Mouse (Mus musculus): ENCODE data around the gene Tbc1d1.
"Not testable (repeated sequence)": the region's sequence is repeated elsewhere in the genome, so short reads cannot be mapped to it uniquely, and the experiment has no call there.

Tbc1d1 gene

DNA sequence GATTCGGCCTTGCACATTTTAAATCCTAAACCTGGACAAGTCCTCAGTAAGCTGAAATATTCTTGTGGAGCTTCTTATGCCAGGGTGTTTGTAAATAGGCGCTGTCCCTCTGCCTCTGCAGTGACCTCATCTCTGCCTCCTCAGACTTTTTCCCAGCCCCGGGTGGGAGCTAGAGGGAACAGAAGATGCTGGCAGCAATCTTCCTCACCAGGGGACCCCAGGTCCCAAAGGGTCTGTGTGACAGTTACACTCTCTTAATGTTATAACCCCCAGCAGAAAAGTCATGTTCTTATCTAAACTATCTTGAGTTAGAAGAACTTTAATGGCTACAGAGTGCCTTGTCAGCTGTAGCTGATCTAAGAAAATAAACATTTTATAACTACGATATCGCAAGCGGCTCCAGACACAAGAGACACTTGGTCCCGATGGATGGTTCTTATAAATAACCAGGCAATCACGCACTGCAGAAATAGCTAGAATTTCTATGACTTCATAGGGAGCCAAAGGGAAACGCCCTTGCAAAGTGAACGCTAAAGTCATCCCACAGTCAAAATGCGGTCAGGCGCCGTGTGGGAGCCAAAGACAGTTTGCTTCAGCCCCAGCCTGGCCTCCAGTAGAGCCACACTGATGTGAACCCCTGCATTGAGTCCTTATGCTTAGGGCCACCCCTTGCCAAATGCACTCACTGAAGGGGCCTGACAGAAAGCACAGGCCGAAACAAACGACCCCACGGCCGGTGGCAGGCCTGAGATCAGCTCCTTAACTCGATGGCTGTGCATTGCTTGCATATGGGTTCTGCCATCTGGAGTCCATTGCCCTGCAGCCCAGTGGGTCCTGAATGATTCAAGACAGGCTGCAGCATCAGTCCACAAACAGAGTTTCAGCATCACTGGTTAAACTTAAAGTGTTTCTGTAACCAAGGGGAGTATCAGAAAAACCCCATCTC is 202.8 kb downstream of the Tbc1d1 start:
- DNase-seq (ENCODE audit: low spot score in 2 of 2): no peak

DNA sequence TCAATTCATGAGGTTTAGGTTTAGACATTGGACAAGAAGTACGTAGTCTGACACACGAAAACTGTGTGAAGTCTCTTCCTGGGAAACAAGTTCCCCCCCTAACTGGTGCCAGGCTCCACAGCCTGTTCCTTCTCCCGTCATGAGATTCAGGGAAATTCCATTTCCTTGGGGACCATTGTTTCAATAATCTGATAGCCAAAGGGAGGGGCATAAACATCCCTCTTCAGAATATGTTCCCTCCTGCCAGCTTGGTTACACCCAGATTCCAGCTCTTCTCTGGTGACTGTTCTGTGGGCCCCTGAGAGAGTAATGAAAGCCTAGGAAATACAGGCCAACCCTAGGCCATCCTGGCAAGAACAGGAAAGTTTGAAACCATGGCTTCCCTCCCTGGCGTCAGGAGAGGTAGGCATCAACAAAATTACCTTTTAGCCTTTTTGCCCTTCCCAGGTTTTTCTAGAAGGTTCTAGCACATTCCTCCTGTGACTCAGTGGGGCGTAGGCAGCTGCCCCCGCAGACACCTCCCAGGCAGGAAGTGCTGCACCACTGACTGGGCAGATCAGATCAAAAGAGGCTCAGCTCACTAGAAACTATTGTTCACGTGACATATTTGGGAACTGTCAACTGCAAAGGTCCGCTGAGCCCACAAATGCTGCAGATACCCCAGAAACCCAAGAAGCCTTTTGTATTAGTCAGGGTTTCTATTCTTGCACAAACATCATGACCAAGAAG is 204.2 kb downstream of the Tbc1d1 start:
- DNase-seq (ENCODE audit: low spot score in 2 of 2): no peak

DNA sequence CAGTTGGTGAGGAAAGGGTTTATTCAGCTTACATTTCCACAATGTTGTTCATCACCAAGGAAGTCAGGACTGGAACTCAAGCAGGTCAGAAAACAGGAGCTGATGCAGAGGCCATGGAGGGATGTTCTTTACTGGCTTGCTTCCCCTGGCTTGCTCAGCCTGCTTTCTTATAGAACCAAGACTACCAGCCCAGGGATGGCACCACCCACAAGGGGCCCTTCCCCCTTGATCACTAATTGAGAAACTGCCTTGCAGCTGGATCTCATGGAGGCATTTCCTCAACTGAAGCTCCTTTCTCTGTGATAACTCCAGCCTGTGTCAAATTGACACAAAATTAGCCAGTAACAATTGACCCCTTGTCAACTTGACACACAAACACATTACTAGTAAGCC is 204.8 kb downstream of the Tbc1d1 start:
- DNase-seq (ENCODE audit: low spot score in 2 of 2): not testable (repeated sequence)

DNA sequence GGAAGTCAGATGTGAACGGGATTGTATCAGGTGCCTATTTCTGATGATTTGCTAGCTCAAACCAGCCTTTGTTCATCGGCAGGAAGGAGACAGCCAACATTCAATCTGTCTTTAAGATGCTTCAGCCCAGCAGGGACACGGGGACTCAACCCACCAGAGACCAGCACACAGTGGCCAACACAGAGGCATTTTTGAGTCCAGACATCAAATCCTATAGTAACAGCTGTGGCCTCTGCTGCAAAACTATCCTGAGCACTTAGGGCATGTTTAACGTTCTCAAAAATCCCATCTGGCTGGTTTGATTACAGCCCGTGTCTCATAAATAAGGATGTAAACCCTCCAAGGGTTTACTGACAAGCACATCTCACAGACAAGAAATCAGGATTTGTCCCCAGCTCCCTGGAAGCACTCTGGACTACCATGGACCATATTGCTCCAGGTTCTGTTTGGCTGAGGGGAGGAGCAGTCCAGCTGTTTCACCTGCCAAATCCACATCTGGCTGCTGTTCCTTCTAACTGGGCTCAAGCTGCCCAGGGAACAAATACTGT is 207.8 kb downstream of the Tbc1d1 start:
- no peak for DNase-seq (ENCODE audit: low spot score in 2 of 2)

DNA sequence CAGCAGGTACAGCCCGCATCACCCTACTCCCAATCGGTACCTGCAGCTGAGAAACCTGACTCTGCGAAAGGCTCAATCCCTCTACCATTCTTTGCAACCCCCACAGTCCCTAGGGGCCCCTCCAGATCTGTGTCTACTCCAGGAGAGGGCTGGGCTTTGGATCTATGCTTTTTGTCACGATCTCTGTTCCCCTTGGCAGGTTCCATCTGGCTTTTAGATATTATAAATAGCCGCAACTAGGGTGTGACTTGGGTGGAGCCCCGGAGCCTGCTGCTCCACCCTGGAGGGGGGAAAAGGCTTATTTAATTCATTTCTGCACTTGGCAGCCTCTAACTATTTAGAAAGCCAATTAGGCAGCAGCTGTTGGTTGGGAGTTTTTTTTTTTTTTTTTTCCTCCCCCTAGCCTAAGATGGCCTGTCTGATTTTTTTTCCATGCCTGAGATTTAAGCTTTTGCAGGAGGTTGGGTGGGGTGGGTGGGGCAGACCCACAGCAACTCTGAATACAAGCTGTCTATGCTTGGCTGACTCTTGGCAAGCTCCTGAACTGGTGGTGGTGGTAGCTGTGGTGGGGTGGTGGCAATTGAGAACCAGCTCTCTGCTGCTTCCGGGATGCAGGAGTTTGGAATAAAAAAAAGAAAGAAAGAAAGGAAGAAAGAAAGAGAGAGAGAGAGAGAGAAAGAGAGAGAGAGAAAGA is 208.5 kb downstream of the Tbc1d1 start:
- no peak for DNase-seq (ENCODE audit: low spot score in 2 of 2)

DNA sequence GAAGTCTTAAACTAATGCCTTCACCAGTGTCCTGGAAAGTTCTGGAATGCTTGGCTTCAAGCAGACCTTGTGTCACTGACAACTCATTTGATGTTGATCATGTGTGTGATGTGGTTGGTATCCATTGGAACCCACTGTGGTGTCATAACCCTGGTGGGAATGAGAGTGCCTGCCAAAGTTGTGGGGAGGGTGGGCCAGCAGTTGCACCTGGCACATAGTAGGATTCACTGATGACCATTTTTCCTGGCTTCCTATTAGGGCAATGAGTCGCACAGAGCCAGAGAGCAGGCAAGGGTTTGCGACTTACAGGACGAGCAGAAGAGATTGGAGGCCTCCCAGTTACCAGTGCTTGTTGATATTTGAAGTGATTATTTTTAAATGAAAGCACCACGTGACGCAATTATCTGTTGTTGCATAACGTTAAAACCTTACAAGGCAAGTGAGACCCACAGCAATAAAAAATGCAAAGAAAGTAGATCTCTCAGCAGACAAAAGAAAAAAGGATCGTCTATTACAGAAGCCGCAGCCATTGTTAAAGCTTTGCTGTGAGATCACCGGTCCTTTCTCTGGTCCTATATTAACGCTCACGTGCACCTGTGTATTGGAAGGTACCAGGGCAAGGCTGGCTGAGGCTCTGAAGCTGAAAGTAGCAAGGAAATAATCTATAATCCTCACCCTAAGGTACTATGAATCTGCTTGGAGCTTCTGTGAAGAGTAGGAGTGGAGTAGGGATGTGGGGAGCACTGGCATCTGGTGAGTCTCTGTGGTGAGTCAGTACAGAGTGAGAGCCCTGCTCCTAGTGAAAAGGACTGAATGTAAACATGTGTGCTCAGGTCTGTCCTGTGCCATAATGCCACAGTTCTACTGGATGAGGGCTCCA is 209.3 kb downstream of the Tbc1d1 start:
- no peak for DNase-seq (ENCODE audit: low spot score in 2 of 2)

DNA sequence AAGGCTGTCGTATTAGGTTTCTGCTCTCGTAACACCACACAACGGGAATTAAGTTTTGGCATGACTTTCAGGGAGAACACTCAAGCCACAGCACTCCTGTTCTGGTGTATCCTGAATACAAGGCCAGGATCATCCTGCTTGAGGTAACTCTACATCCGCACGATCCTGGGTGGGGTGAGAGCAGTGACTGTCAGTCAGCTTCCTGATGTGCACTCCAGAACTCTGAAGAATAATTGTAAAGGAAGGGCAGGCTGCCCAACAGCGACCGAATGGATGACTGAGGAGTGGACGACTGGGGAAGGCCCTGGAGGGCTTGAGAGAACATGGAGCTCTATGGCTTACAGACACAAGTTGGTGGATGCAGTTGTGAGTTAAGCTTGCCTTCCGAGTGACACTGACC is 210.0 kb downstream of the Tbc1d1 start:
- no peak for DNase-seq (ENCODE audit: low spot score in 2 of 2)

DNA sequence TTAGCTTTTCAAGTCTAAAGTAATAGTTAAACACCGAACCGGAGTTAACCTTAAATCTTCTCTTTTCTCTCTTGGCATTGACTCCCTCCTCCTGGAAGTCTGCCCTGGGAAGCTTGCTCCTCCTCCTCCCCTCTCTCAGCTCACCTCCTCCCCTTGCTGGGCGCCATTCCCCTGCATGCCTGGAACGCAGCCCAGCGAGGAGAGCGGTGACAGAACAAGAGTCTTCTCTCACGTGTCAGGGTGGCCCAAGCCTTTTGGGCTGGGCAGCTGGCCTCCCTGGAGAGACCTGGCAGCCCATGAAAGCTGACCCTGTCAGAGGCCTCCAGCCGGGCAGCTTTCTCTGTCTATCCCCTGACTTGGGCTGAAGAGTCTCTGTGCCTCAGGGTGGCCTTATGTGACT is 211.3 kb downstream of the Tbc1d1 start:
- peak; percentile 86 to 87 for DNase-seq (ENCODE audit: low spot score in 2 of 2)

DNA sequence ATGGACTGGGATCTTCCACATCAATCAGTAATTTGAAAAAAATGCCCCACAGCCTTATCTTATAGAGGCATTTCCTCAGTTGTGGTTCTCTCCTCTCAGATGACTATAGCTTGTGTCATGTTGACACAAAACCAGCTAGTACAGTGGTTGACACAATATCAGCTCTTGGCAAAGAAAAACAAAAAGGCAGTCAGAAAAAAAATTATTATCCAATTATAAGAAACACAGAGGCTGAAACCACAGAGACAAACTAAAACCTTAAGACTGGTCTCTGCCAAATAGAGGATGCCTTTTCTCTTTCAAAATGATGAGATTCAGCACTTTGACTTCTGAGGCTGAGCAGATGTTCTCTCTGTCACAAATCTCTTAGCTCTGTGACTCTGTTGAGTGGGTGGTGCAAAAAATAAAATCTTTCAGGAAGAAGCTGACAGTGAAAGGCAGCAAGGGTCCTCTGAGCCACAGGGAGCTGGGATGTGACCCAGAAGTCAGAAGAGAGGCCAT is 215.3 kb downstream of the Tbc1d1 start:
- no peak for DNase-seq (ENCODE audit: low spot score in 2 of 2)

DNA sequence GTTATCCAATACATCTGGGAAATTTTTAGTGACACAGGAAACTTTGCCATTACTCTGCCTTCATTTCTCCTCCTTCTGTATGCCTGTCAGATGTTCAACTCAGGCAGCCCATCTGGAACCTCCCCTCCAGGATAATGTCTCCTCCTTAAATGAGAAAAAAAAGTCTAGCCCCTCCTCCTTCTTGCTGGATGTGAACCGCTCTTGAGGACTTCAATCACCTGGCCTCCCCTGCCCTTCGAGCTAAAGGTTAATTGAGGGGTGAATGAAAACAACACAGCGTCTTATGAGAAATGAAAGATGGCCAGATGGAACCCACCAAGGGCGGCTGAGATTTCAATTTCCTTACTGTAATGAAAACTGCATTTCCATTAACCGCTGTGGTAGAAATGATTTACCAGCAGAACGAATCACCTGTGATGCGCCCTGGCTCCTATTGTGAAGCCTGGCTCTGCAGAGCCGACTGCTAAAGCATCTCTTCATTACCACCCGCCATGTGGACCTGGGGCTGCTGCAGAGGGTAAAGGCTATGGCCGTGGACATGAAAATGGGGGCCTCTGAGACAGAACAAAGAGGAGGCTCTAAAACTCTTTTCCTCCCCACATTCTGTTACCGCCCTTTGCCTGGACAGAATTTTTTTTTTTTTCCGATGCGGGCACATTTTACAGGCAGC is 216.3 kb downstream of the Tbc1d1 start:
- DNase-seq (ENCODE audit: low spot score in 2 of 2): no peak

DNA sequence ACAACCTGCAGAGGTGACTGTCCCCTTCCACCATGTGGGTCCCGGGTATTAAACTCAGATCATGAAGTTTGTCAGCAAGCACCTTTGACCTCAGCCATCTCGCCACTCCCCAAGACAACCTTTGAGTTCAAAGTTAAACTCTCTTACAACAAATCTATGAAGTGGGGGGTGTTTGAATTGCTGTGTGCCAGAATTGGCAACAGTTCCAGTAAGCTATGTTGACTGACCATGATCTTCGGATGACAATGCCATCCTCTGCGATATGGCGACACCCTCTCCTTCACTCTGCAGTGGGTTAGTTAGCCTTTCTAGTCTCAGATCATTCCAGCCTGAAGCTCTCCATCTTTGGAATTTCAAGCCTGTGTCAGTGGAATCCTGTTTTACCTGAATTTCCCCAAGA is 217.6 kb downstream of the Tbc1d1 start:
- no peak for DNase-seq (ENCODE audit: low spot score in 2 of 2)

DNA sequence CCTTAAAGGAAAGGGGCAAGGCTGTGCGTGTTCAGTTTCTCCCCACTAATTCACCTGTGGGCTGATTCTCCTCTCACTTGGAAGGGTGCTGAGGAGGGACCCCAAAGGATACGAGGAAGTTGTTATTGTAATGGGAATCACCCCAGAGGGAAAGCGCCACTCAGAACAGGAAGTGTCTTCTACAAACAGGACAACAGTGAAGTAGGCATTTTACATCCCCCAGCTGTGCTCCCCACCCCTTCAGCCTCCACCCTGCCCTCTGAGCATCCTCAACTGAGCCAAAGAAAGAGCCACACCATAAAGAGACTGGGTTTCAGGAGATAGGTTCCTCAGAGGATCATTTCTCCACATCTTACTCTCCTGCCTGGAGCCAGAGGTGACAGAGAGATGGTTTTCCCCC is 219.7 kb downstream of the Tbc1d1 start:
- no peak for DNase-seq (ENCODE audit: low spot score in 2 of 2)

DNA sequence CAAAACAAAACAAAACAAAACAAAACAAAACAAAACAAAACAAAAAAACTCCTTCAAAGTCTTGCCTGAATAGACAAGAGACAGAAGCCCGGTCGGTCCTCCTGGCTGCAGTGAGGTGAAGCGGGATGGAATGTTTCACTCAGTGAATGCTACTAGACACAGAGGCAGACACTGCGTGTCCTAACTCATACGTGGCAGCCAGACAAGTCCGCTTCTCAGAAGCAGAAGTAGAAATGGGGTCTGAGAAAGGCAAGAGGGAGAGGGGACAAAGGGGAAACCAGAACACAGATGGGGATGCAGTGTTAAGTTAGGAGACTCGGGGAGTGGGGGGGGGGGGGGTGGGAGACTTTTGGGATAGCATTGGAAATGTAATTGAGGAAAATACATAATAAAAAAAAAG is 220.4 kb downstream of the Tbc1d1 start:
- DNase-seq (ENCODE audit: low spot score in 2 of 2): no peak

DNA sequence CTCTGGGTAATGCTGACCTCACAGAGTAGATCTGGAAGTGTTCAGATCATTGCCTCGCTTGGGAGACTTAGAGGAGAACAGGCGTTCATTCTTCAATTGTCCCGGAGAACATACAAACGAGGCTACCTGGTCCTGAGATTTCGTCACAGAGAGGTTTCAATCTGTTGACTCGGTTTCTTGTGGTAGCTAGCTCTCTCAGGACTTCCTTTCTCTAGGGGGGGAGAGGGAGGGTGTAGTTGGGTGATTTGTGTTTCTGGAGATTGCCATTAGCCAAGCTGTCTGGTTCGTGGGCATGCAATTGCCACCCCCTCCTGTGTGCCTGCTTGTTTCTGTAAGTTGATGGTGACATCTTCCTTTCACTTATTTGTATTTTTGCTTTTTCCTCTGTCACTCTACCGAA is 221.6 kb downstream of the Tbc1d1 start:
- DNase-seq (ENCODE audit: low spot score in 2 of 2): no peak

DNA sequence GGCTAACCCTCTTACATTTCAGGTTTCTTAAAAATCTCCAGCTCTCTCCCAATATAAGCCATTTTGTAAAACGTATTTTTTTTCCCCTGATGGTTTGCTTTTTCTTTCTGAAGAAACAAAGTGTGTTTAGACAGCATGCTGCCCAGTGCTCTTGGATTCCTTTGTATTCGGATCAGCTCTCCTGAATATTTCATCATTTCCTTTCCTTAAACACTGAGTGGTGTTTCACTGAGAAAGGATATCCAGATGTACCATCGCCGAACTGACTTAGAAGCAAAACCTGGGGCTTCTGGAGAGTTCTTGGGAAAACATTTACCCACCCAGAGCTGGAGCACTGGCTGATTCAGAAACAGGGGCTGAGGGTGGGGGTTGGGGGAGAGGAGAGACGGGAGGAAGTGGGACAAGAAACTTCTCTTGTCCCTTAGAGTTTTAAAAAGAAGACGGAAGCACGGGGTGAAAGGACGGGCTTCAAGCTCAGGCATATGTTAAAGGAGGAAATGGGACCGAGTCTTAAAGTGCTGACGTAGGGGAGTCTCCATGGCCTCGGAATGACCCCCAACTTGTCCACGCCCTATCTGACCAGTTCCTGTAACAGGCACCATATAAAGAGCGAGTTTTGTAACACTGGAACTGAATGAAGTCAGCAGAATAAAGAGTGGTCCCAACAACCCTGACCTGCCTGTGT is 222.6 kb downstream of the Tbc1d1 start:
- DNase-seq (ENCODE audit: low spot score in 2 of 2): peak; percentile 49 to 70

DNA sequence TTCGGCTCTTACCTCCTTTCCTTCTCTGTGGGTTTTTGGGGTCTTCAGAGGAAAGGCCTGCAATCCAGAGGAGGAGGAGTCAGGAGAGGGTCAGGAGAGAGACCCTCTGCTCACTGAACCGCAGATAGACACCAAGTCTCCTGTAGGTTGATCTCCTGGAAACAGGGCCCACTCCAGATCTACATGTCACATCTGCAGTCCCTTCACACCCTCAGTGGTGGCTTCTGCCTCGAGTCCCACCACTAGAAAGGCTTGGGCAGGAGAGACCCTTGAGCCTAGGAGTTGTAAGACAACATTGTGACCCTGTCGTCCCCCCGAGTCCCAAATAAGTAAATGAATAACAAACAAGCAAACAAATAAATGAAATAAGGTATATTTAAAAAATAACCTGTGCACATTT is 223.7 kb downstream of the Tbc1d1 start:
- no peak for DNase-seq (ENCODE audit: low spot score in 2 of 2)

DNA sequence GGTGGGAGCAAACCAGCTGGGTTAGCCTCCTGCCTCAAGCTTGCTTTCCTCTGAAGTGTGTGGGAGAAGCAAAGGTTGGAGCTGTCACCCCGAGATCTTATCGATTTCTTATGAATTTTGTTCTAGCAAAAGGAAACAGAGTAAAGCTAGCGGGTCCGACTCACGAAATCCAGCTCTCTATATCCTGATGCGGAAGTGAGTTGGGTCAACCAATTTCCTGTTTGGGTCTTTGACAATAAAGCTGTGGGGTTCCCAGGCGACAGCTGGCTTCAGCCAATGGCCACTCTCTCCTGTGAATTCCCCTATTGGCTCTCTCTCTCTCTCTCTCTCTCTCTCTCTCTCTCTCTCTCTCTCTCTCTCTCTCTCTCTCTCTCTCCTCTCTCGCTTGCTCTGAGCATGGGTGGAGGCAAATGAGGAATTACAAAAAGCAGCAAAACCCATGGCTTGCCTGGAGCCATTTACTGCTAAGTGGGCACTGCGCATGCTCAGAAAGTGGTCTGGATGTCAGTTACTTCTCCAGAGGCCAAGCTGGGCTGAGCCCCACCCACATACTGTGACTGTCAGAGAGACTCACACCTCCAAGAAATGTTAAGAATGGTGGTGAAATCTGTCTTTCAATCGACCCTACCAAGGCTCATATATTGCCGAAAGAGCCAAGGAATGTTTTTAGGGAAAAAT is 224.7 kb downstream of the Tbc1d1 start:
- peak in 1 of 2 experiments; percentile 55 for DNase-seq (ENCODE audit: low spot score in 2 of 2)

DNA sequence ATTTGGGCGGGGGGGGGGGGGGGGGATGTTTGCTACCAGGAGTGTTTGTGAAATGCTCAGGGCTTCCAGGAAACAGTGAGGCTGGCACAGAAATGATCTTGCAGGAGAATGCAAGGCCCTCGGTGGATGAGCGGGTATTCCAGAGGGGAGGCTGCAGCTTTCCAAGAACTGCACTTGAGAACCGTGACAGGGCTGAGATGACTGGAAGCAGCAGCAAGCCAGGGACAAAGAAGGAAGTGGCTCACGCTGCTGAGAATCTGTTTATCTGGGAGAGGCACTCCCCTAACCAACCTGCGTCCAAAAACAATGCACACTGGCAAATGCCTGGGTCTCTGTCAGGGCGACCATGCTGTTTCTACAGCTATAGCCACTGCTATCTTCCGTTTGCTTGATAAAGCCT is 225.4 kb downstream of the Tbc1d1 start:
- DNase-seq (ENCODE audit: low spot score in 2 of 2): no peak

DNA sequence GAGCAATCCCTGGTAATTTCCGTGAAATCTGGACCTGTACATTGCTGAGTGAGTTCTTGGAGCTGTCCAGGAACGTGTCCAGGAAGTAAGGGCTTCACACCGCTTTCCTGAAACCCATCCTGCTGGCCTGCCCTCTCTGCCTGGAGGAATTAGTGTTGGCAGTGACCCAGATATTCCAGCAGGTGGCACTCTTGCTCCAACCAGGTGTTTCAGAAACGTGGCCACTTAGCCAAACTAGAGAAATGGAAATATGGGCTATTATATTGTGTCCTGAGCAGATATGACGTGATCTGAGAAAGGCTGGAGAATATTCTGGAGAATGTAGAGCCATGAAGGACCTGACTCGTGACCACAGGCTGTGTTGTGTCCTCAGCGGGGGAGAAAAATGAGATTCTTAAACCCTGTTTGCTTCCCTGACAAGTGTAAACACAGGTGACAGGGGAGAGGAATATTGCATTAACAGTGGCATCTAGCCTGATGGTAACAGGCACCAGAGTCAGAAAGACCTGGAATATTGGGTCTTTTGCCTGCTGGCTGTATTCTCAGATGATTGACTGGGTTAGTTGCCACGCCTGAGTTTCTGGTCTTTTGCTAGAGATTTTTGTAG is 226.4 kb downstream of the Tbc1d1 start:
- peak; percentile 86 to 90 for DNase-seq (ENCODE audit: low spot score in 2 of 2)

All from right cerebral cortex, postnatal 10 days (tissue).